Comparison of ENCODE assay signal across 7 mouse cellular contexts in the genomic region with DNA sequence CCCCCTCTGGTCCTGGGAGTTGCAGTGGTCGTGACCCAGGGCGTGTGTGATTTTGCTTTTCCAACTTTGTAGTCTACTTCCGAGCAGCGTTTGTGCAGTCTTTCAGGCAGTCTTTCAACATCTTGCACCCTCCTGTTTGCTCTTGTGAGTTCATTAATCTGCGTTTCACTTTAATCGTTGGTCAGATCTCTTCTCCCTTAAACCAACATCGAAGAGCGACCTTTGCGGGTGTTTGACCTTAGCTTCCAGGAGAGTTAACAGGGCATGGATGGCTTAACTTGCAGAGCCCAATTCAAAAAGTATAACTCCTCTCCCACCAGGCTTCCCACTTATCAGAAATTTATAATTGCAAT. TPM values are rescaled to one million over a fixed set of nuclear protein-coding genes. Genes with fewer than 3 reads are reported as not detected.
DNase-seq lines count a peak whose midpoint lies in the region; ATAC-seq and TF ChIP-seq lines count a peak whose summit lies in the region.

No protein-coding gene starts in this region.

- H3K9me3 ChIP-seq in megakaryocyte, embryonic 14.5 days, result no peaks in the 10 kb centered on the region
- H3K9me3 ChIP-seq in forebrain, embryonic 13.5 days (replicated peaks), result no peaks in the 10 kb centered on the region
- H3K9me3 ChIP-seq in limb, embryonic 14.5 days (ENCODE audit: control insufficient read depth, low read length), result no peaks in the 10 kb centered on the region
- no peaks in the 10 kb centered on the region for H3K9me3 ChIP-seq in stomach, embryonic 15.5 days

- no peaks in the 10 kb centered on the region for H3K36me3 ChIP-seq in megakaryocyte, embryonic 14.5 days (replicated peaks; ENCODE audit: low read length)
- H3K36me3 ChIP-seq in forebrain, embryonic 13.5 days (ENCODE audit: poor library complexity, severe bottlenecking), result no peaks in the 10 kb centered on the region
- no peaks in the 10 kb centered on the region for H3K36me3 ChIP-seq in limb, embryonic 14.5 days (ENCODE audit: control insufficient read depth, insufficient read depth, low read length)
- no peaks in the 10 kb centered on the region for H3K36me3 ChIP-seq in stomach, embryonic 15.5 days

- H3K4me1 ChIP-seq in megakaryocyte, embryonic 14.5 days, result peaks cover 26% of the 10 kb centered on the region
- H3K4me1 ChIP-seq in forebrain, embryonic 13.5 days, result peaks cover 7% of the 10 kb centered on the region
- no peaks in the 10 kb centered on the region for H3K4me1 ChIP-seq in limb, embryonic 14.5 days (ENCODE audit: control insufficient read depth, insufficient read depth, low read length)
- H3K4me1 ChIP-seq in stomach, embryonic 15.5 days, result no peaks in the 10 kb centered on the region

- H3K27ac ChIP-seq in forebrain, embryonic 13.5 days, result peak overlapping the region; percentile 85; the same call in 1 of the 2 replicates
- H3K27ac ChIP-seq in limb, embryonic 14.5 days (replicated peaks; ENCODE audit: low read depth, low read length), result peak overlapping the region; percentile 94
- H3K27ac ChIP-seq in stomach, embryonic 15.5 days, result peak overlapping the region; percentile 95

- peak overlapping the region; percentile 86 for H3K9ac ChIP-seq in forebrain, embryonic 13.5 days
- H3K9ac ChIP-seq in limb, embryonic 14.5 days (ENCODE audit: low read depth, low read length, severe bottlenecking), result peak overlapping the region; percentile 93
- peak overlapping the region; percentile 80 for H3K9ac ChIP-seq in stomach, embryonic 15.5 days

- H3K4me3 ChIP-seq in megakaryocyte, embryonic 14.5 days (replicated peaks), result peak overlapping the region; percentile 95
- peak overlapping the region; percentile 65 for H3K4me3 ChIP-seq in forebrain, embryonic 13.5 days
- H3K4me3 ChIP-seq in limb, embryonic 14.5 days (replicated peaks; ENCODE audit: low read length), result peak overlapping the region; percentile 62
- peak overlapping the region; percentile 69 for H3K4me3 ChIP-seq in stomach, embryonic 15.5 days (replicated peaks)

- ATAC-seq in megakaryocyte, adult 5-6 weeks (ENCODE audit: poor library complexity, severe bottlenecking), result no peak
- no peak for ATAC-seq in forebrain, embryonic 13.5 days
- no peak for ATAC-seq in limb, embryonic 14.5 days (ENCODE audit: low FRiP score, low read depth)
- ATAC-seq in stomach, embryonic 15.5 days (ENCODE audit: insufficient read depth, low FRiP score, low read depth), result no peak

- DNase-seq in limb, embryonic 14.5 days (ENCODE audit: low spot score), result no peak
- no peak for DNase-seq in right cerebral cortex, postnatal 36 days (ENCODE audit: low spot score in 2 of 2)
- no peak for DNase-seq in cerebellum, postnatal 25 days

- peak overlapping the region; percentile 68 for H3K4me2 ChIP-seq in forebrain, embryonic 13.5 days
- peak overlapping the region; percentile 64 for H3K4me2 ChIP-seq in limb, embryonic 14.5 days (replicated peaks; ENCODE audit: low read depth, low read length, severe bottlenecking)
- H3K4me2 ChIP-seq in stomach, embryonic 15.5 days, result peak overlapping the region; percentile 54

- TF ChIP-seq POLR2A in limb, embryonic 14.5 days (IDR thresholded peaks at IDR 0.05; ENCODE audit: borderline replicate concordance, extremely low read depth, insufficient read depth, insufficient read length), result no peak

- no peaks in the 10 kb centered on the region for H3K27me3 ChIP-seq in megakaryocyte, embryonic 14.5 days (replicated peaks)
- no peaks in the 10 kb centered on the region for H3K27me3 ChIP-seq in forebrain, embryonic 13.5 days
- no peaks in the 10 kb centered on the region for H3K27me3 ChIP-seq in limb, embryonic 14.5 days (ENCODE audit: control insufficient read depth, insufficient read depth, low read length)
- H3K27me3 ChIP-seq in stomach, embryonic 15.5 days (replicated peaks), result no peaks in the 10 kb centered on the region

- WGBS in forebrain, embryonic 13.5 days, result 1% methylated on average over 9 of the region's 9 CpGs
- WGBS in limb, embryonic 14.5 days, result 0% methylated on average over 9 of the region's 9 CpGs
- under 1% methylated on average over 9 of the region's 9 CpGs for WGBS in stomach, embryonic 15.5 days

RNA-seq across cellular contexts. Expression of a gene that starts 0.8 kb away (rescaled TPM):
- 3.0 and 3.4 TPM in 2 replicates for polyA plus RNA-seq in megakaryocyte, embryonic 14.5 days (2012; ENCODE audit: insufficient read depth, low replicate concordance)
- total RNA-seq in megakaryocyte, adult 5-6 weeks (2015), result 31.3 and 41.1 TPM in 2 replicates
- total RNA-seq in megakaryocyte, adult 5-6 weeks (2017), result 28.4 and 32.0 TPM in 2 replicates
- polyA plus RNA-seq in forebrain, embryonic 13.5 days (2015; fragmentation: Nextera tagmentation; extraction: Ambion mirVana), result 13.7 and 14.6 TPM in 2 replicates
- 7.0 and 7.5 TPM in 2 replicates for polyA plus RNA-seq in limb, embryonic 14.5 days (2012; rRNA removed)
- polyA plus RNA-seq in limb, embryonic 14.5 days (2014; fragmentation: Nextera tagmentation; extraction: Ambion mirVana), result 13.9 and 14.1 TPM in 2 replicates
- 26.4 and 29.9 TPM in 2 replicates for polyA plus RNA-seq in stomach, embryonic 15.5 days (2015; fragmentation: Nextera tagmentation; extraction: Ambion mirVana)
